Mouse (Mus musculus) stomach, postnatal 0 days (tissue): ENCODE measurements at regions not wholly inside any gene's neighbourhood (a gene's known extent, or its start where the extent isn't known, plus 50 kb on each side); places are given as distances from the start of the nearest gene placed in this dataset.

ENCODE experiments used
- CTCF ChIP-seq: IDR thresholded peaks from 2 replicates; pipeline ENCODE4 v1.5.1; 2016; ENCODE audit warnings: antibody characterized with exemption, low read depth, mild to moderate bottlenecking, moderate library complexity
- EP300 ChIP-seq: optimal IDR thresholded peaks from 2 replicates; pipeline ENCODE3; 2016; ENCODE audit warnings: antibody characterized with exemption

DNA sequence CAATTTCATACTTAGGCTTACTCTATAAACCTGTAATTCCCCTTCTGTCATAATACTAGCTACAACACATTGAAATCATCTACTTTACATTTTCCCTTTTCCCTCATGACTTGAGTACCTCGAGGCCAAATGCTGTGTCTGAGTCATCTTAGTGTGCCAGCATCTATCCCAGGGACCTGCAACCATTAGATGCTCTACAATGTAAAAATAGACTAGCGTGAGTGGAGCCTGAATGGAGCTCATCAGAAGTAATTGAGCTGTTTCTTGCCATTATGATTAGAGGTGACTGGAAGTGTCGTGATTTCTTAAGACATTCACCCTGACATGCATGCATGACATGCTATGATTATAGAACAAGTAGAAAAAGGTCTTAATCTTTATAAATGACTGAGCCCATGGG is 301.1 kb downstream of the Myh15 start:
- no peak for TF ChIP-seq EP300
- no peak for TF ChIP-seq CTCF
